Mouse (Mus musculus) CH12.LX (cell line): ENCODE measurements around the gene 3110040N11Rik. TPM values are rescaled to one million over a fixed set of nuclear protein-coding genes. Genes with fewer than 3 reads are reported as not detected.

Experiments used
- DNase-seq: peaks from one replicate; pipeline ENCODE4 v3.0.0-alpha.2; 2013; ENCODE audit errors: extremely low read depth
- H3K27ac ChIP-seq: 2 replicates; pipeline ENCODE4 v1.5.1; 2012; ENCODE audit warnings: low read depth, mild to moderate bottlenecking, control low read depth, moderate library complexity; ENCODE audit not compliant: insufficient read depth
- H3K27me3 ChIP-seq: replicated peaks from 2 replicates; pipeline ENCODE3; 2012; ENCODE audit warnings: inconsistent platforms
- H3K36me3 ChIP-seq, 2 experiments: replicated peaks in 1 of 2; 2 replicates each; pipeline versions ENCODE3 to v1.6.1; 2012; ENCODE audit warnings: inconsistent platforms in 1 of 2, low read length in 1 of 2, mild to moderate bottlenecking in 1 of 2, mixed read lengths in 1 of 2, moderate library complexity in 1 of 2; ENCODE audit not compliant: control insufficient read depth in 1 of 2, insufficient read depth in 1 of 2
- H3K4me1 ChIP-seq, 2 experiments: 2 replicates each; pipeline ENCODE4 v1.6.1; 2012; ENCODE audit warnings: inconsistent platforms in 1 of 2, moderate library complexity in 1 of 2; ENCODE audit not compliant: insufficient read depth in 2 of 2, control insufficient read depth in 1 of 2
- H3K4me2 ChIP-seq: 2 replicates; pipeline ENCODE4 v1.6.1; 2012; ENCODE audit warnings: low read depth, mild to moderate bottlenecking, control low read depth; ENCODE audit not compliant: poor library complexity, insufficient read depth, severe bottlenecking
- H3K4me3 ChIP-seq, 3 experiments: fragments of 150-350 bp in 1 of 3; sonication (generic) in 1 of 3; replicated peaks in 1 of 3; 2 replicates each; pipeline versions ENCODE3 to v1.5.1; 2011 to 2012; ENCODE audit warnings: low read depth in 2 of 3, low read length in 2 of 3, mild to moderate bottlenecking in 2 of 3, moderate library complexity in 2 of 3, control low read depth in 1 of 3, improper control_type of control experiment in 1 of 3, inconsistent platforms in 1 of 3, mixed read lengths in 1 of 3; ENCODE audit not compliant: poor library complexity in 1 of 3
- H3K79me2 ChIP-seq: replicated peaks from 2 replicates; pipeline ENCODE4 v1.6.1; 2012; ENCODE audit warnings: mild to moderate bottlenecking, moderate library complexity; ENCODE audit not compliant: control insufficient read depth, poor library complexity, insufficient read depth, severe bottlenecking; ENCODE audit errors: extremely low read depth
- H3K9ac ChIP-seq: 2 replicates; pipeline ENCODE4 v1.6.1; 2012; ENCODE audit warnings: low read depth, mild to moderate bottlenecking, control low read depth, moderate library complexity; ENCODE audit not compliant: insufficient read depth
- H3K9me3 ChIP-seq: replicated peaks from 2 replicates; pipeline ENCODE3; 2012; ENCODE audit warnings: low read length, inconsistent platforms, mixed read lengths
- BHLHE40 ChIP-seq: IDR thresholded peaks from 2 replicates; pipeline ENCODE4 v1.6.1; 2011; ENCODE audit warnings: mild to moderate bottlenecking, low read depth, low read length, improper control_type of control experiment
- CHD2 ChIP-seq: IDR thresholded peaks from 2 replicates; pipeline ENCODE4 v1.6.1; 2011; ENCODE audit warnings: low read length, improper control_type of control experiment
- E2F4 ChIP-seq: IDR thresholded peaks from 2 replicates; pipeline ENCODE4 v1.6.1; 2011; ENCODE audit warnings: low read depth, low read length, improper control_type of control experiment; ENCODE audit not compliant: insufficient replicate concordance
- ELF1 ChIP-seq: IDR thresholded peaks from 2 replicates; pipeline ENCODE4 v1.6.1; 2014; ENCODE audit warnings: low read depth, mild to moderate bottlenecking, inconsistent platforms, low read length, improper control_type of control experiment
- EP300 ChIP-seq: IDR thresholded peaks from 2 replicates; pipeline ENCODE4 v1.6.1; 2011; ENCODE audit warnings: low read length, improper control_type of control experiment
- ETS1 ChIP-seq: conservative IDR thresholded peaks from 2 replicates; pipeline ENCODE4 v1.6.1; 2012; ENCODE audit warnings: low read depth, mild to moderate bottlenecking, inconsistent platforms, low read length, improper control_type of control experiment, moderate library complexity
- HCFC1 ChIP-seq: IDR thresholded peaks from 2 replicates; pipeline ENCODE4 v1.6.1; 2012; ENCODE audit warnings: low read depth, mild to moderate bottlenecking, inconsistent platforms, low read length, improper control_type of control experiment
- JUN ChIP-seq: IDR thresholded peaks from 2 replicates; pipeline ENCODE4 v1.6.1; 2011; ENCODE audit warnings: low read depth, mild to moderate bottlenecking, low read length, improper control_type of control experiment, moderate library complexity; ENCODE audit not compliant: insufficient read depth
- JUND ChIP-seq: conservative IDR thresholded peaks from 2 replicates; pipeline ENCODE4 v1.6.1; 2011; ENCODE audit warnings: low read depth, low read length, improper control_type of control experiment
- KAT2A ChIP-seq: IDR thresholded peaks from 2 replicates; pipeline ENCODE4 v1.6.1; 2012; ENCODE audit warnings: low read length, improper control_type of control experiment, inconsistent platforms; ENCODE audit not compliant: insufficient replicate concordance
- MAFK ChIP-seq: IDR thresholded peaks from 2 replicates; pipeline ENCODE4 v1.6.1; 2011; ENCODE audit warnings: low read length, improper control_type of control experiment; ENCODE audit not compliant: insufficient replicate concordance
- MXI1 ChIP-seq: IDR thresholded peaks from 2 replicates; pipeline ENCODE4 v1.6.1; 2011; ENCODE audit warnings: mild to moderate bottlenecking, low read depth, low read length, improper control_type of control experiment
- NRF1 ChIP-seq: IDR thresholded peaks from 2 replicates; pipeline ENCODE4 v1.6.1; 2014; ENCODE audit warnings: low read depth, mild to moderate bottlenecking, inconsistent platforms, low read length, improper control_type of control experiment, moderate library complexity
- PAX5 ChIP-seq: IDR thresholded peaks from 2 replicates; pipeline ENCODE4 v1.6.1; 2012; ENCODE audit warnings: low read length, inconsistent platforms, mixed read lengths
- POLR2A ChIP-seq: IDR thresholded peaks from 2 replicates; pipeline ENCODE4 v1.6.1; 2011; ENCODE audit warnings: low read depth, mild to moderate bottlenecking, improper control_type of control experiment, low read length
- SIN3A ChIP-seq: IDR thresholded peaks from 2 replicates; pipeline ENCODE4 v1.6.1; 2012; ENCODE audit warnings: low read length, improper control_type of control experiment, inconsistent platforms
- SMC3 ChIP-seq: IDR thresholded peaks from 2 replicates; pipeline ENCODE4 v1.6.1; 2011; ENCODE audit warnings: low read depth, low read length, improper control_type of control experiment
- TCF12 ChIP-seq: IDR thresholded peaks from 2 replicates; pipeline ENCODE4 v1.6.1; 2014; ENCODE audit warnings: low read depth, mild to moderate bottlenecking, inconsistent platforms, low read length, improper control_type of control experiment
- UBTF ChIP-seq: IDR thresholded peaks from 2 replicates; pipeline ENCODE4 v1.6.1; 2012; ENCODE audit warnings: low read depth, mild to moderate bottlenecking, inconsistent platforms, low read length, improper control_type of control experiment, moderate library complexity
- USF1 ChIP-seq: IDR thresholded peaks from 2 replicates; pipeline ENCODE4 v1.6.1; 2014; ENCODE audit warnings: low read depth, mild to moderate bottlenecking, inconsistent platforms, low read length, improper control_type of control experiment
- ZC3H11A ChIP-seq: IDR thresholded peaks from 2 replicates; pipeline ENCODE4 v1.6.1; 2012; ENCODE audit warnings: low read depth, mild to moderate bottlenecking, inconsistent platforms, low read length, improper control_type of control experiment
- ZMIZ1 ChIP-seq: IDR thresholded peaks from 2 replicates; pipeline ENCODE4 v1.6.1; 2012; ENCODE audit warnings: low read depth, mild to moderate bottlenecking, inconsistent platforms, low read length, improper control_type of control experiment
- dilution Hi-C: fragments of 300-500 bp; cut with MboI; formaldehyde crosslinking; loops from 2 replicates; pipeline ENCODE4 v1.14.3; 2020; ENCODE audit warnings: low sequenced_read_pairs; ENCODE audit not compliant: extremely low pct_unique_long_range_greater_than_20kb, extremely low pct_ligation_motif_present
- in situ Hi-C: fragments of 300-500 bp; cut with MboI; formaldehyde crosslinking; loops from 3 replicates; pipeline ENCODE4 v1.14.3; 2019; ENCODE audit warnings: low sequenced_read_pairs, low pct_ligation_motif_present, low pct_unique_long_range_greater_than_20kb, mixed read lengths
- polyA plus RNA-seq: library from polyadenylated mRNA; unstranded; fragments of >175 nt; gene quantifications from 2 replicates; pipeline ENCODE4 v1.2.1, GENCODE M21; 2012; ENCODE audit warnings: low read depth; ENCODE audit not compliant: insufficient read length
- total RNA-seq, 2 experiments: library from RNA; depleted of rRNA; stranded (reverse); fragments of 300-350 nt in 1 of 2; fragments of >200 nt in 1 of 2; gene quantifications; 2 replicates each; pipeline ENCODE4 v1.2.3; 2012 to 2014

The 3110040N11Rik gene
- total and polyA plus RNA-seq, 3 experiments: 53.2 to 91.7 (median 58.6) TPM

GRCm38 (mm10) chr7:81825381-81825780 lies 36.1 kb upstream of the 3110040N11Rik start:
- in situ Hi-C loops (no loop called here), dilution Hi-C loops (no loop called here)
- Histone ChIP-seq H3K27ac (no peak overlapping the region), H3K36me3 (peaks cover 0 to 17% of the 10 kb centered on the region in 2 experiments), H3K9ac (no peak overlapping the region), H3K4me3 (no peak overlapping the region), H3K4me2 (no peak overlapping the region), H3K79me2 (peaks cover 52% of the 10 kb centered on the region), H3K9me3 (no peaks in the 10 kb centered on the region), H3K27me3 (no peaks in the 10 kb centered on the region), H3K4me1 (peaks cover 8 to 38% of the 10 kb centered on the region in 2 experiments)
- DNase-seq: no peak
- TF ChIP-seq MXI1 (no peak), E2F4 (no peak), ELF1 (no peak), ETS1 (no peak), SMC3 (no peak), POLR2A (no peak), TCF12 (no peak), PAX5 (no peak), BHLHE40 (no peak), JUND (no peak), JUN (no peak)

GRCm38 (mm10) chr7:81824906-81825305 lies 35.6 kb upstream of the 3110040N11Rik start:
- H3K27me3 ChIP-seq: no peaks in the 10 kb centered on the region
- H3K4me1 ChIP-seq: peaks cover 6 to 37% of the 10 kb centered on the region in 2 experiments
- H3K9me3 ChIP-seq: no peaks in the 10 kb centered on the region
- dilution Hi-C loops (no loop called here), in situ Hi-C loops (no loop called here)
- no peak for DNase-seq
- H3K79me2 ChIP-seq: peaks cover 53% of the 10 kb centered on the region
- TF ChIP-seq MAFK: no peak
- no peak for TF ChIP-seq EP300
- no peak for TF ChIP-seq HCFC1
- no peak for TF ChIP-seq USF1
- H3K4me3 ChIP-seq: no peak overlapping the region
- peaks cover 0 to 17% of the 10 kb centered on the region in 2 experiments for H3K36me3 ChIP-seq
- H3K27ac ChIP-seq: no peak overlapping the region
- H3K4me2 ChIP-seq: no peak overlapping the region
- H3K9ac ChIP-seq: no peak overlapping the region

GRCm38 (mm10) chr7:81806067-81806466 lies 16.8 kb upstream of the 3110040N11Rik start:
- dilution Hi-C loops (no loop called here), in situ Hi-C loops (no loop called here)
- no peak overlapping the region for H3K9ac ChIP-seq
- H3K4me2 ChIP-seq: no peak overlapping the region
- H3K9me3 ChIP-seq: no peaks in the 10 kb centered on the region
- no peak overlapping the region for H3K4me3 ChIP-seq
- H3K36me3 ChIP-seq: peaks cover 17 to 55% of the 10 kb centered on the region in 2 experiments
- H3K27me3 ChIP-seq: no peaks in the 10 kb centered on the region
- DNase-seq: no peak
- peaks cover 7% of the 10 kb centered on the region; the same call in 1 of the 2 replicates for H3K79me2 ChIP-seq
- TF ChIP-seq SMC3 (no peak), ETS1 (no peak), ELF1 (no peak), CHD2 (no peak), UBTF (no peak), JUND (no peak), ZC3H11A (no peak), NRF1 (no peak), USF1 (no peak), KAT2A (no peak), MXI1 (no peak), SIN3A (no peak), ZMIZ1 (no peak), JUN (no peak), POLR2A (no peak)
- H3K4me1 ChIP-seq: no peaks in the 10 kb centered on the region
- no peak overlapping the region for H3K27ac ChIP-seq
